Mouse (Mus musculus): ENCODE data around the gene Kcnk12. TPM values are rescaled to one million over a fixed set of nuclear protein-coding genes. Genes with fewer than 3 reads are reported as not detected.

Gene Kcnk12
- total RNA-seq, 1 experiment from 2014 or later: 0.26 TPM

DNA sequence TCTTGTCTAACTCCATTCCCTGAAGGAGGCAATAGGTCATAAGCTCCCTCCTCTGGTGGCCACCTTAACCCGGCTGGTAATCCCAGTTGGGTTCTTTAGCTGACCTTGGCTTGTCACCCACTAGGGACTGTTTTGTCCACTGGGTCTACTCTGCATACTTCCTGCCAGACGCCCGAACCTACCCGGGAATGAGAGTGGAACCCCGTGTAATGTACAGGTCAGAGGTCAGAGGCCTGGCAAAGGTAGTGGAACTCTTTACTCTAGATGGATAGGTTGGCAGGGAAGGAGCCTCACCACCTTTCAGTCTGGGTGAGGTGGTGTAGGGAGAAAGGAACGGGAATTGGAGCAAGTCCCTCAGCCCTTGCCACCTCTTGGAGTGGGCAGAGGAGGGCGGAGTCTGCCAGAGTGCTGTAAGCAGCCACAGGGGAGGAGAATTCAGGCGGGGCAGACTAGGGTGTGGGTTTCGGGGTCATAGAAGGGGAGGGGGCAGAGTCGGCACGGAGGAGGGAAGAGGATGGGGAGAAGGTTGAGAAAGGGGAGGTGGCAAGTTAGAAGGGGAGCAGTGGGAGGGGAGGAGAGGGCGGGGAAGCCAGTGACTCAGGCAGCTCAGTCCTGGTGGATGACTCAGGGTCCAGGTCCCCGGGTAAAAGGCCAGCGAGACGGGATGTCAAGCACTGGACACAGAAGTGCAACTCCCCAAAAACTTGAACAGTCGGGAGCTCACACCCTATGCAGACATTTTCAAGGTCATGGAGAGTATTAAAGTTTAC lies 98.6 kb downstream of the Kcnk12 start:
- DNase-seq: peak; percentile 56

DNA sequence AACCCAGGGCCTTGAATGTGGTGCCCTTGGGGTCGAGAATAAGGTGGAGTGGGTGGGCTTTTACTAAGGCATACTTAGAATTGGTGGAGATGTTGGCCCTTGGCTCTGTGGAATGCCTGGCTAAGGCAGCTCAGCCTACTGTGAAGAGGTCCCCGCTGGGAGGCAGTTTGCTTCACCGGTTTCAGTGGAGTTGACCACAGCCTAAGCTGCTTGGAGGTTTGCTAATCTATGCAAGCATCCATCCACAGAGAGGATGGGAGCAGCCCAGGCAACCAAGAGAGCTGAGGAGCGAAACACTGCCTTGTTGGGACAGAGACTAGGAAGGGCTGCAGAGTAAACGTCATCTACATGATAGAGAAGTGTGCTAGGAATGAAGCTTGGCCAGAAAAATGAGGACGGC lies 101.0 kb downstream of the Kcnk12 start:
- no peak for DNase-seq

- no peak for DNase-seq
Observed at GRCm38 (mm10) chr17:87695874-87696465, 101.8 kb downstream of the Kcnk12 start.

Other genes with a start within 250 kb of the Kcnk12 start
- 0.41 TPM in 1 of 2 replicates, not detected in the other for gene Epcam, start 162.0 kb downstream of the Kcnk12 start, total RNA-seq (2021)
- 24.3 and 24.6 TPM in 2 replicates for gene Msh2, start 125.7 kb downstream of the Kcnk12 start, total RNA-seq (2021)
- gene Rpl36-ps4, start 123.0 kb upstream of the Kcnk12 start, total RNA-seq (2021): not detected in 2 replicates
- 19.0 and 19.7 TPM in 2 replicates for gene Msh6, start 177.1 kb upstream of the Kcnk12 start, total RNA-seq (2021)